Mouse (Mus musculus) left cerebral cortex, postnatal 25 days (tissue): ENCODE data around the gene Nr1d2. TPM values are rescaled to one million over a fixed set of nuclear protein-coding genes. Genes with fewer than 3 reads are reported as not detected.
"Not testable (repeated sequence)": the region's sequence is repeated elsewhere in the genome, so short reads cannot be mapped to it uniquely, and the experiment has no call there.

ENCODE experiments used
- DNase-seq, 2 experiments: peaks; one replicate each; pipeline ENCODE4 v3.0.0; 2022; ENCODE audit warnings: low spot score in 2 of 2, mixed read lengths in 1 of 2
- intact Hi-C: fragments of 180-260 bp; cut with DNase I; formaldehyde crosslinking; loops from one replicate; pipeline ENCODE4 v1.15.1; 2025
- total RNA-seq, 2 experiments: library from RNA; stranded (reverse); gene quantifications; 2 replicates each; pipeline ENCODE4 v1.2.3; 2021

Gene Nr1d2
- total RNA-seq, result 10 to 100 TPM; 69.8 to 90.9 TPM

GRCm38 (mm10) chr14:18238750-18239731 lies at the start of gene Nr1d2:
Gene Nr1d2, minus strand, starts transcription at chr14:18239127.
- intact Hi-C loops, result loop anchor here (1.0 kb wide), 1 partner anchor 32 kb away; the partner anchor contains the start of genes Nkiras1 and Rpl15
- peak; percentile 94 to 98 for DNase-seq

- DNase-seq, result no peak
- intact Hi-C loops, result no loop called here
Observed at GRCm38 (mm10) chr14:18287391-18287790, 48.5 kb upstream of the Nr1d2 start.

- no peak for DNase-seq
- intact Hi-C loops, result no loop called here
Observed at GRCm38 (mm10) chr14:18286441-18286840, 47.5 kb upstream of the Nr1d2 start.

GRCm38 (mm10) chr14:18285476-18285875 lies 46.5 kb upstream of the Nr1d2 start:
- intact Hi-C loops, result no loop called here

GRCm38 (mm10) chr14:18284581-18284980 lies 45.7 kb upstream of the Nr1d2 start:
- intact Hi-C loops, result no loop called here
- peak in 1 of 2 experiments; percentile 24 for DNase-seq

More at GRCm38 (mm10) chr14:18285476-18285875, 46.5 kb upstream of the Nr1d2 start:
- no peak for DNase-seq

- peak in 1 of 2 experiments; percentile 55 for DNase-seq
- intact Hi-C loops, result no loop called here
Observed at GRCm38 (mm10) chr14:18280375-18280774, 41.4 kb upstream of the Nr1d2 start.

GRCm38 (mm10) chr14:18274526-18274925 lies 35.6 kb upstream of the Nr1d2 start:
- no peak for DNase-seq
- intact Hi-C loops, result loop anchor here (5.0 kb wide), 2 partner anchors 52 to 618 kb away; partner anchors contain the start of gene Ube2e2

- intact Hi-C loops, result loop anchor here (1.0 to 5.0 kb wide), 4 partner anchors 32 to 621 kb away; partner anchors contain the start of genes Nr1d2, Ube2e1 and Ube2e2
- no peak for DNase-seq
Observed at GRCm38 (mm10) chr14:18271666-18272065, 32.7 kb upstream of the Nr1d2 start.

- peak; percentile 99 to 100 for DNase-seq
- intact Hi-C loops, result loop anchor here (1.0 to 5.0 kb wide), 4 partner anchors 31 to 622 kb away; partner anchors contain the start of genes Nr1d2, Ube2e1 and Ube2e2
Observed at GRCm38 (mm10) chr14:18270529-18271441, 31.9 kb upstream of the Nr1d2 start, which contains the start of the genes Nkiras1 and Rpl15. Gene Nkiras1, plus strand, starts transcription at chr14:18271136. Gene Rpl15, minus strand, starts transcription at chr14:18271391.

GRCm38 (mm10) chr14:18269947-18270528 lies 31.1 kb upstream of the Nr1d2 start:
- intact Hi-C loops, result loop anchor here (2.0 to 5.0 kb wide), 3 partner anchors 48 to 622 kb away; partner anchors contain the start of genes Ube2e1 and Ube2e2

GRCm38 (mm10) chr14:18263427-18263826 lies 24.5 kb upstream of the Nr1d2 start:
- intact Hi-C loops, result loop anchor here (1.0 kb wide), 1 partner anchor 18 kb away; no protein-coding TSS in a partner anchor
- peak; percentile 53 to 65 for DNase-seq

More at GRCm38 (mm10) chr14:18269947-18270528, 31.1 kb upstream of the Nr1d2 start:
- DNase-seq, result not testable (repeated sequence)

- DNase-seq, result no peak
- intact Hi-C loops, result no loop called here
Observed at GRCm38 (mm10) chr14:18261203-18261602, 22.3 kb upstream of the Nr1d2 start.

GRCm38 (mm10) chr14:18242638-18243130 lies 3.8 kb upstream of the Nr1d2 start:
- no peak for DNase-seq
- intact Hi-C loops, result no loop called here

GRCm38 (mm10) chr14:18241786-18242185 lies 2.9 kb upstream of the Nr1d2 start:
- no peak for DNase-seq
- intact Hi-C loops, result no loop called here

GRCm38 (mm10) chr14:18240132-18240531 lies 1.2 kb upstream of the Nr1d2 start:
- intact Hi-C loops, result no loop called here
- no peak for DNase-seq

GRCm38 (mm10) chr14:18238131-18238749 lies 687 bp downstream of the Nr1d2 start:
- intact Hi-C loops, result no loop called here

GRCm38 (mm10) chr14:18237381-18237780 lies 1.5 kb downstream of the Nr1d2 start:
- intact Hi-C loops, result no loop called here
- no peak for DNase-seq

More at GRCm38 (mm10) chr14:18238131-18238749, 687 bp downstream of the Nr1d2 start:
- DNase-seq, result peak; percentile 97 to 99
